Mouse (Mus musculus) midbrain, embryonic 12.5 days (tissue): Measurements from ENCODE around the gene Aldoart2. TPM values are rescaled to one million over a fixed set of nuclear protein-coding genes. Genes with fewer than 3 reads are reported as not detected.
A peak's percentile ranks its signal among the peaks of the same experiment; 100 is the strongest.

Source experiments
- ATAC-seq: fragments of 200-750 bp; cut with Nextera tagmentation; 2 replicates; pipeline ENCODE4 v1.8.0; 2017; ENCODE audit warnings: low read depth, moderate TSS enrichment, moderate library complexity; ENCODE audit not compliant: low FRiP score
- H3K27ac ChIP-seq: fragments of 300-500 bp; sonication (generic); replicated peaks from 2 replicates; pipeline ENCODE4 v1.5.1; 2016; ENCODE audit warnings: mild to moderate bottlenecking
- H3K27me3 ChIP-seq: fragments of 300-500 bp; sonication (generic); 2 replicates; pipeline ENCODE4 v1.6.1; 2016; ENCODE audit warnings: mild to moderate bottlenecking
- H3K36me3 ChIP-seq: fragments of 300-500 bp; sonication (generic); 2 replicates; pipeline ENCODE4 v1.6.1; 2016
- H3K4me1 ChIP-seq: fragments of 300-500 bp; sonication (generic); 2 replicates; pipeline ENCODE4 v1.6.1; 2016
- H3K4me2 ChIP-seq: fragments of 300-500 bp; sonication (generic); replicated peaks from 2 replicates; pipeline ENCODE4 v1.6.1; 2016; ENCODE audit warnings: mild to moderate bottlenecking, moderate library complexity
- H3K4me3 ChIP-seq: fragments of 300-500 bp; sonication (generic); 2 replicates; pipeline ENCODE4 v1.5.1; 2016; ENCODE audit warnings: mild to moderate bottlenecking
- H3K9ac ChIP-seq: fragments of 300-500 bp; sonication (generic); replicated peaks from 2 replicates; pipeline ENCODE4 v1.6.1; 2016; ENCODE audit warnings: mild to moderate bottlenecking, moderate library complexity
- H3K9me3 ChIP-seq: fragments of 300-500 bp; sonication (generic); 2 replicates; pipeline ENCODE4 v1.6.1; 2016; ENCODE audit warnings: mild to moderate bottlenecking
- WGBS: fragments of 180-500 bp; shearing (Covaris S2); methylation state at CpG from one replicate; pipeline ENCODE4 v1.1.7; 2016; 5-methylcytosine and 5-hydroxymethylcytosine counted together
- polyA plus RNA-seq: library from polyadenylated mRNA; unstranded; fragments of >200 nt; fragmentation: Nextera tagmentation; extraction: Ambion mirVana; gene quantifications from 2 replicates; pipeline ENCODE4 v1.2.1, GENCODE M21; 2016

Aldoart2 gene
- polyA plus RNA-seq, 1 experiment from 2014 or later, result not detected

- WGBS, result 9% methylated on average over 19 of the region's 19 CpGs
- Histone ChIP-seq H3K36me3 (no peaks in the 10 kb centered on the region), H3K4me3 (peak overlapping the region; percentile 30), H3K9ac (0 out of 2 replicates have a peak overlapping the region, but pooled peaks have one; percentile 24), H3K27ac (no peak overlapping the region), H3K27me3 (no peaks in the 10 kb centered on the region), H3K4me1 (peaks cover 7% of the 10 kb centered on the region), H3K4me2 (peak overlapping the region; percentile 51), H3K9me3 (no peaks in the 10 kb centered on the region)
- no peak for ATAC-seq
These were observed 4.9 kb upstream of the Aldoart2 start for GRCm38 (mm10) chr12:55560025-55560690.

DNA sequence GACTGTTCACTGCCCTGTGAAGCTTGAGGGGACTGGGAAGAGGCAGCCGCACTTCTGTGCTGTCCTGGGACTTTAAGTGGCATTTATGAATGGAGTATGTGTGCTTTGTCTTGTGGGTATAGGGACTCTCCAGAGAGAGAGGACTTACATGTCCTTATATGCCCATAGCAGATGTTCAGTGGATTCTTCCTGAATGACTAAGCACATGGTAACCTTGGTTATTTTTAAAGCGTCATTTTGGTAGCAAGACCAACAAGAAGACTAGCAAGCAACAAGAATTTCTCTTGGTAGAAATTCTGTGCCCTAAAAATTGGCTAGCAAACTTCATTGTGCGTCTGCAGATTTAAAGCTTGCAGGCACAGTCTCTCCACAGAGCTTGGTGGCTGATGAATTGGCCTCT, 1.3 kb upstream of the Aldoart2 start:
- no peak overlapping the region for H3K9ac ChIP-seq
- H3K27me3 ChIP-seq, result no peaks in the 10 kb centered on the region
- ATAC-seq, result no peak
- no peak overlapping the region for H3K4me3 ChIP-seq
- H3K9me3 ChIP-seq, result no peaks in the 10 kb centered on the region
- peaks cover 7% of the 10 kb centered on the region for H3K4me1 ChIP-seq
- 92% methylated on average over 3 of the region's 3 CpGs for WGBS
- no peak overlapping the region for H3K4me2 ChIP-seq
- H3K36me3 ChIP-seq, result no peaks in the 10 kb centered on the region
- H3K27ac ChIP-seq, result no peak overlapping the region

- H3K27ac ChIP-seq, result no peak overlapping the region
- no peak for ATAC-seq
- no peaks in the 10 kb centered on the region for H3K36me3 ChIP-seq
- no peak overlapping the region for H3K9ac ChIP-seq
- no peak overlapping the region for H3K4me3 ChIP-seq
- no peaks in the 10 kb centered on the region for H3K27me3 ChIP-seq
- H3K4me2 ChIP-seq, result no peak overlapping the region
- no peaks in the 10 kb centered on the region for H3K9me3 ChIP-seq
- WGBS, result 84% methylated on average over 9 of the region's 9 CpGs
- H3K4me1 ChIP-seq, result peaks cover 7% of the 10 kb centered on the region
These were observed 664 bp upstream of the Aldoart2 start for GRCm38 (mm10) chr12:55564187-55564963.

DNA sequence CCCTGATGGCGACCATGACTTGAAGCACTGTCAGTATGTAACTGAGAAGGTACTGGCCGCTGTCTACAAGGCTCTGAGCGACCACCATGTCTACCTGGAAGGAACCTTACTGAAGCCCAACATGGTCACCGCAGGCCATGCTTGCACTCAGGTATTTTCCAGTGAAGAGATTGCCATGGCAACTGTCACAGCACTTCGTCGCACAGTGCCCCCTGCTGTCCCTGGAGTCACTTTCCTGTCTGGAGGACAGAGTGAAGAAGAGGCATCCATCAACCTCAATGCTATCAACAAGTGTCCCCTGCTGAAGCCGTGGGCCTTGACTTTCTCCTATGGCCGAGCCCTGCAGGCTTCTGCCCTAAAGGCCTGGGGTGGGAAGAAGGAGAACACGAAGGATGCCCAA, 828 bp downstream of the Aldoart2 start:
- no peaks in the 10 kb centered on the region for H3K9me3 ChIP-seq
- no peaks in the 10 kb centered on the region for H3K36me3 ChIP-seq
- 82% methylated on average over 9 of the region's 9 CpGs for WGBS
- no peak for ATAC-seq
- no peaks in the 10 kb centered on the region for H3K27me3 ChIP-seq
- H3K4me2 ChIP-seq, result no peak overlapping the region
- H3K9ac ChIP-seq, result no peak overlapping the region
- no peak overlapping the region for H3K4me3 ChIP-seq
- H3K27ac ChIP-seq, result no peak overlapping the region
- no peaks in the 10 kb centered on the region for H3K4me1 ChIP-seq

DNA sequence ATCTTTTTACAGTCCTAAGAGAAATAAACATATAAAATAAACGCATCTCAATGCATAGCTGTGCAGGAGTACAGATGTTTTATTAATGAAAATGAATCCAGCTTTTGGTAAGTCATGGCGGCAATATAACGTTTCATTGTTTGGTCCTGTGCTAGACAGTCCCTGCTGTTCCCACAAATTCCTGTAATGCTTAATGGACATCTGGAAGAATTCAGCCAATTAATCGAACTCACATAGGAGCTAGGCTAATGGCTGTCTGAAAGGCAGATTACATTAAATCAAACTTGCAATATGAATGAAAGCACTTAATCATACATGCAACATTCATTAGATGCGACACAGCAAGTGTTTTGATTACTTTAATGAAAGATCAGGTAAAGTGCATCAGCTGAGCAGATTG, 1.8 kb downstream of the Aldoart2 start:
- WGBS, result 89% methylated on average over 5 of the region's 5 CpGs
- Histone ChIP-seq H3K9ac (no peak overlapping the region), H3K27ac (no peak overlapping the region), H3K36me3 (no peaks in the 10 kb centered on the region), H3K9me3 (no peaks in the 10 kb centered on the region), H3K4me2 (no peak overlapping the region), H3K27me3 (no peaks in the 10 kb centered on the region), H3K4me3 (no peak overlapping the region), H3K4me1 (no peaks in the 10 kb centered on the region; the same call in 1 of the 2 replicates)
- ATAC-seq, result no peak

DNA sequence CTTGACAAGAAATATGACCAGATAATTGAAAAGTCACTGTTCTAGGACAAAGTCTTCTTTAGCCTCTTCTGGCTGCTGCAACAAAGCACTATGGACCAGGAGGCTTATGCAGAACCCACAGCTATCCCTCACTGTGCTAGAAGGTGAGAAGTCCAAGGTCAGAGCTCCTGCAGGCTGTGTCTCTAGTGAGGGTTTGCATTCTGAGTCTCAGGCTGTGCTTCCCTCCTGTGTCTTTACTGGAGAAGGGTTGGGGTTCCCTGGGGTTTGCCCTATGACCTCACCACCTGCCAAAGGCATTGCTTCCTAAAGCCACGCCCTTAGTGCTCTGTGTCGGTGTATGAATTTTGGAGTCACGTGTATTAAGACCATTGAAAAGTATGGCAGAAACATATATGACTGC, 3.4 kb downstream of the Aldoart2 start:
- WGBS, result 86% methylated on average over 3 of the region's 3 CpGs
- no peak overlapping the region for H3K4me3 ChIP-seq
- no peak for ATAC-seq
- peaks cover 1% of the 10 kb centered on the region; the same call in 1 of the 2 replicates for H3K4me1 ChIP-seq
- no peak overlapping the region for H3K9ac ChIP-seq
- no peak overlapping the region for H3K27ac ChIP-seq
- no peak overlapping the region for H3K4me2 ChIP-seq
- H3K36me3 ChIP-seq, result no peaks in the 10 kb centered on the region
- no peaks in the 10 kb centered on the region for H3K9me3 ChIP-seq
- H3K27me3 ChIP-seq, result no peaks in the 10 kb centered on the region

GRCm38 (mm10) chr12:55569676-55570075, 4.6 kb downstream of the Aldoart2 start:
- H3K9me3 ChIP-seq, result no peaks in the 10 kb centered on the region
- WGBS, result 78% methylated on average over 6 of the region's 6 CpGs
- peaks cover 7% of the 10 kb centered on the region for H3K4me1 ChIP-seq
- H3K4me3 ChIP-seq, result no peak overlapping the region
- H3K36me3 ChIP-seq, result no peaks in the 10 kb centered on the region
- H3K4me2 ChIP-seq, result no peak overlapping the region
- H3K27me3 ChIP-seq, result no peaks in the 10 kb centered on the region
- no peak for ATAC-seq
- no peak overlapping the region for H3K27ac ChIP-seq
- H3K9ac ChIP-seq, result no peak overlapping the region

GRCm38 (mm10) chr12:55570646-55571045, 5.6 kb downstream of the Aldoart2 start:
- H3K4me1 ChIP-seq, result peaks cover 7% of the 10 kb centered on the region
- no peak for ATAC-seq
- WGBS, result 90% methylated on average over 9 of the region's 9 CpGs

GRCm38 (mm10) chr12:55571181-55571580, 6.1 kb downstream of the Aldoart2 start:
- no peak overlapping the region for H3K27ac ChIP-seq
- no peaks in the 10 kb centered on the region for H3K27me3 ChIP-seq
- WGBS, result 64% methylated on average over 10 of the region's 11 CpGs
- no peaks in the 10 kb centered on the region for H3K36me3 ChIP-seq
- H3K4me2 ChIP-seq, result no peak overlapping the region
- H3K4me3 ChIP-seq, result no peak overlapping the region
- ATAC-seq, result no peak
- no peak overlapping the region for H3K9ac ChIP-seq
- H3K9me3 ChIP-seq, result no peaks in the 10 kb centered on the region
- peaks cover 7% of the 10 kb centered on the region for H3K4me1 ChIP-seq

More at GRCm38 (mm10) chr12:55570646-55571045, 5.6 kb downstream of the Aldoart2 start:
- H3K27me3 ChIP-seq, result no peaks in the 10 kb centered on the region
- no peak overlapping the region for H3K4me3 ChIP-seq
- no peaks in the 10 kb centered on the region for H3K9me3 ChIP-seq
- no peaks in the 10 kb centered on the region for H3K36me3 ChIP-seq
- H3K4me2 ChIP-seq, result no peak overlapping the region
- H3K9ac ChIP-seq, result no peak overlapping the region
- H3K27ac ChIP-seq, result no peak overlapping the region

DNA sequence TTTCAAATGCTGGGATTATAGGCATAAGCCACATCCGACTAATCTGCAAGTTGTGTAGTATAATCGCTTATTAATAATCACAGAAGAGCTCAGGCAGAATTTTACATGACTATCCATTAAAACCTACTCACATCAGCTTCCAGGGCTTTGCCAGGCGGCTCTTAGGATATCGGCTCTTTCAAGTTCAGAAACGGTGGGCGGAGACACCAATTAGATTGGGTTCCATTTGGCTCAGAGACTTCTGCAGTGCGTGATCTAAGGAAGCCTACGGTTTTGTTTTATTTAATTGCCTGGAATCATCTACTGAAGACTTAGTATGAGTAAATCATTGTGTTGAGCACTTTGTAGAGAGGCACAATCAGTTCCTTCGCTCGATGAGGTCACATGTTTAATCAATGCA, 6.6 kb downstream of the Aldoart2 start:
- WGBS, result 84% methylated on average over 10 of the region's 10 CpGs
- no peaks in the 10 kb centered on the region for H3K36me3 ChIP-seq
- H3K9me3 ChIP-seq, result no peaks in the 10 kb centered on the region
- no peak overlapping the region for H3K4me2 ChIP-seq
- H3K4me1 ChIP-seq, result peaks cover 7% of the 10 kb centered on the region
- no peak overlapping the region for H3K4me3 ChIP-seq
- H3K27ac ChIP-seq, result no peak overlapping the region
- no peak for ATAC-seq
- no peak overlapping the region for H3K9ac ChIP-seq
- no peaks in the 10 kb centered on the region for H3K27me3 ChIP-seq

- H3K4me1 ChIP-seq, result peaks cover 7% of the 10 kb centered on the region
- H3K27ac ChIP-seq, result no peak overlapping the region
- no peaks in the 10 kb centered on the region for H3K9me3 ChIP-seq
- H3K4me3 ChIP-seq, result no peak overlapping the region
- no peaks in the 10 kb centered on the region for H3K36me3 ChIP-seq
- no peaks in the 10 kb centered on the region for H3K27me3 ChIP-seq
- H3K9ac ChIP-seq, result no peak overlapping the region
- no peak for ATAC-seq
- no peak overlapping the region for H3K4me2 ChIP-seq
These were observed 8.1 kb downstream of the Aldoart2 start for GRCm38 (mm10) chr12:55573089-55573488.

DNA sequence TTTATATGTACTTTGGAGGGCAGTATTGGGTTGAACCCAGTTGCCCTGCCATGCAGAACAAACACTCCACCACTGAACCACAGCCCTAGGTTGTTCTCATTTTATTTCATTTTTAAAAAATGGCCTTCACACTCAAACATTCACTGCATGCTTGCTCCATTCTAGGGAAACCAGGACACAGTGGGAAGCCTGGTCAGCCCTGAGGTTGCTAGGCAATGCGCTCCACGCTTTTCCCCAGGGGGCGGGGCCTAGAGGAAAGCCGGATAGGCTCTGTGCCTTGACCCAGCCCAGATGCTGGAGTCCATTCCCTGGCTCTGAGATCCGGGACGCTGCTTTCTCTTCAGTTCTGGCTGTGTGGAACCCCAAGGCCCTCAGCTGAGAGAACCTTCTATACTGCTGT, 8.8 kb downstream of the Aldoart2 start:
- no peaks in the 10 kb centered on the region for H3K9me3 ChIP-seq
- H3K27ac ChIP-seq, result no peak overlapping the region
- ATAC-seq, result peak; percentile 79; the same call in 1 of the 2 replicates
- 3% methylated on average over 6 of the region's 6 CpGs for WGBS
- no peaks in the 10 kb centered on the region for H3K36me3 ChIP-seq
- H3K4me2 ChIP-seq, result no peak overlapping the region
- peaks cover 7% of the 10 kb centered on the region for H3K4me1 ChIP-seq
- no peaks in the 10 kb centered on the region for H3K27me3 ChIP-seq
- no peak overlapping the region for H3K4me3 ChIP-seq
- H3K9ac ChIP-seq, result no peak overlapping the region
